Mouse (Mus musculus) layer of hippocampus, adult 11-12 months (tissue): ENCODE results near the gene Eif4ebp2.

Experiments used
- DNase-seq: peaks from one replicate; pipeline ENCODE4 v3.0.0; 2022; ENCODE audit warnings: low spot score

The Eif4ebp2 gene

GRCm38 (mm10) chr10:61418131-61418900 lies 34.1 kb downstream of the Eif4ebp2 start:
- DNase-seq: no peak

DNA sequence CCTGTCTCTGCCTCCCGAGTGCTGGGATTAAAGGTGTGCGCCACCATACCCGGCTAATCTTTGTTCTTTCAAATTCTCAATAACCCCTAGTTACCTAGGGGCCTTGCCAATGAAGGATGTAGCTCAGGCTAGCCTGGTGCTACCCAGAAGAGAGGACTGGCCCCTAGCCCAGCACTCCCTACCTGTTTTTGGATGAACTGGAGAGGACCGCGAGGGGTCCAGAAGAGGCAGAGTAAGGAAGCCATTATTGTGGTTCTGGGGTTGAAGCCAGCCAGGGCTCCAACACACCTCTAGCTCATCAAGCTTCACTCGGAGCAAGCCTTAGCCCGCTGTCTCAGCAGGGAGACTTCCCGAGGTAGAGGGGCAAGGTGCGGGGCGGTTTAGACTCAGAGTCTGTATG lies 34.8 kb downstream of the Eif4ebp2 start, which contains the start of gene Nodal:
Nodal (plus strand) TSS at position 301 of the 400 bp plus-strand sequence.
- no peak for DNase-seq

GRCm38 (mm10) chr10:61417046-61417445 lies 35.4 kb downstream of the Eif4ebp2 start:
- no peak for DNase-seq

- no peak for DNase-seq
Measured at GRCm38 (mm10) chr10:61416561-61416960, 35.9 kb downstream of the Eif4ebp2 start.

DNA sequence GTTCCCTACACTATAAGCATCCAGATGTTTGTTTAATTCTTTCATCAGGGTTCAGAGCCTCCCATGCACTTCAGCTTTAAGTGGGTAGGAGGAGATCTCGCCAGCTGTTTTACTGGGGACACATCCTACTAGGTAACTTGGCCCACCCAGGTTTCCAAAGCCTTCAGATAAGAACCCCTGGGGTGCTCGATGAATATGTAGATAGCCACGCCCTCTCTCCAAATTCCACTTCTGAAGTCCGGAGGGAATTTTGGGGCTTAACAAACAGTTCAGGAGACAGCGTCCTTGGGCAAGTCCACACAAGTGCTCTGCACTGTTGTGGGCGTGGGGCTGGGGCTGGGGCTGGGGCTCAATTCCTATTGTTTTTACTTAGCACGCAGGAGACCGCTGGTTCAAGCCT lies 36.6 kb downstream of the Eif4ebp2 start:
- DNase-seq: no peak

GRCm38 (mm10) chr10:61415240-61415639 lies 37.2 kb downstream of the Eif4ebp2 start:
- no peak for DNase-seq

DNA sequence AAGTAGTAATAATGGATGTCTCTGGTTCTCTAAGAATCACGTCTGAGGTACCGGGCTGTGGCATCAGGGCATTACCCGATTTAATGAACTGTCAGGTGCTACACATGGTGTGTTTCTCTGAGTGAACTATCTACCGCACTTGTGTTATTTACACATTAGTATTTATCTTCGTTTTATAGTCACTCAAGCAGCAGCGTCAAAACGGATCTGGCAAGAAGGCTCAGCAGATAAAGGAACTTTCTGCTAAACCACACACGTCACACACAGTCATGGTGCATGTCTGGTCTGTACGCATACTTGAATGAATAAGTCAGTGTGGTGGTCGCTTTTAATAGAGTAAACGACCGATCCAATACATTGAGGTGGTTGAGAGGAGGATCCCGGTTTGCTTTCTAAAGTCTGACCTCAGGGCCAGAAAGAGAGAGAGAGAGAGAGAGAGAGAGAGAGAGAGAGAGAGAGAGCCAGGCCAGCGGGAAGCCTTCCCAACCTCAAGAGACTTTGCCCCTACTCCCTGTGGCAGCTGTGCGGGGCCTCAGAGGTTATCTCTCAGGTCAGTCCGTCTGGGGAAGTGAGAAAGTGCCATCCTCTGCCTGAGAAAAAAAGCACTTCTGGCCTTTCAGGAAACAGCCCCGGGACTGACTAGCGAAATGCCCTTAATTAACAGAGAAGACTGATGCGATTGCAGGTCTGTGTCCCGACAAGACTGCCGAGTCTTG lies 39.4 kb downstream of the Eif4ebp2 start:
- DNase-seq: no peak

DNA sequence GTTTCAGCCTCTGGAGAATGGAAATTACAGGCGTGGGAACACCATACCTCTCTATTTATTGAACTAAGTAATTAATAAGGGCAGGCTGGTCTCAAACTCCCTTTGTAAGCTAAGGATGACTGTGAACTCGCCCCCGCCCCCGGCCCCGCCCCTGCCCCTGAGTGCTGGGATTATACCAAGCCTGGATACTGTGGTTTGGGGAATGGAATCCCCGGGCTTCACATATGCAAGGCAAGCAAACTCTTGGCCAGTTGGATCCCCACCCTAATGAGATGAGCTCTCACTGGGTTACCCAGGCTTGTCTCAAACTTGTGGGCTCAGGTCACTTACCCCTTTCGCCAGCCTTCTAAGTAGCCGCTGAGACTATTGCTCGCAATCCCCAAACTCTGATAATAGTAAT lies 42.3 kb downstream of the Eif4ebp2 start:
- no peak for DNase-seq

GRCm38 (mm10) chr10:61409776-61410175 lies 42.7 kb downstream of the Eif4ebp2 start:
- no peak for DNase-seq

DNA sequence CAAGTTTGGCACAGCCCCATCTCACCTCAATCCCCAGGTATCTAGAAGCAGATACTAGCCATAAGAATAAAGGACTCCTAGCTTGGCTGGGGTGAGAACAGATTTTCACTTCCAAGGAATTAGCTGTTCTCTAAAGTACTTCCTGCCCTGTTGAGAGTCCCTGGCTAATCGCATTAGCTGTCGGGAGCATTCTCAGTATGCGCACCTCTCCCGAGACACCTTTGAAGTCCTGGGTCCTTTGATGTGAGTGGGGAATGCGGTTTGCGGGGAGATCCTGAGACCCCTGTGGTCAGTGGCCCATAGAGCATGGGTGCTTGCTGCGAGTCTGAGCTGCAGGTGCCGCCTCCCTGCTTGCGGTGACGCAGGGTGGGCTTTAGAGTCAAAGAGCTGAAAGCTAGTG lies 46.5 kb downstream of the Eif4ebp2 start:
- no peak for DNase-seq

DNA sequence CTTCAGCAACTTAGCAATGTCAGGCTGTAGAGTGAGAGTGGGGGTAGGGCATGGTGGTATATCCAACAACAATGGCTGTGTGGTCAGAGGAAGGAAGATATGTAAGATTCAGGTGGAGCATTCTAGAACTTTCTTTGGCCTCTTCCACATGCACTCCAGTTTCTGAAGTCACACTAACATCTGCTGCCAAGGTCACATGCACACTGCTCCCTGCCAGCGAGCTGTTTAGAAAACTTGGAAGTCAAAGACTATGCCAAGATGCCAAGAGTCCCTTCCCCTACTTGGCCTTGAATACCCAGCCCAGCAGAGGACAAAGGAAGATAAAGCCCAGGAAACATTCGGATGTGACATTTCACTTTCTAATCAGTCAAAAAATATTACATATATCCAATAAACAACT lies 49.5 kb downstream of the Eif4ebp2 start:
- no peak for DNase-seq

DNA sequence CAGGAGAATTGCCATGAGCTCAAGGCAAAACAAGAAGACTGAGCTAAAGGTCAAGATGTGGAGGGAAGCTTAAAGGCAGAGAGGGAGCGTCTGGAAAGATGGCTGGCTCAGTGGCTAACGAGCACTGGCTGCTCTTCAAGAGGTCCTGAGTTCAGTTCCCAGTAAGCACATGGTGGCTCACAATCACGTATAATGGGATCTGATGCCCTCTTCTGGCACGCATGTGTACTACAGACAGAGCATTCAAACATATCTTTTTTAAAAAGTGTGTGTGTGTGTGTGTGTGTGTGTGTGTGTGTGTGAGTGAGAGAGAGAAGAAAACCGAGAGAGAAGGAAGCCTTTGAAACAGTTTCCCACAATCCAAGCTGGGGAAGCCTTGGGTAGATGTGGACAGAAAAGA lies 50.0 kb downstream of the Eif4ebp2 start:
- no peak for DNase-seq

GRCm38 (mm10) chr10:61400407-61400806 lies 52.1 kb downstream of the Eif4ebp2 start:
- DNase-seq: no peak

GRCm38 (mm10) chr10:61399156-61399734 lies 53.2 kb downstream of the Eif4ebp2 start:
- peak; percentile 79 for DNase-seq

DNA sequence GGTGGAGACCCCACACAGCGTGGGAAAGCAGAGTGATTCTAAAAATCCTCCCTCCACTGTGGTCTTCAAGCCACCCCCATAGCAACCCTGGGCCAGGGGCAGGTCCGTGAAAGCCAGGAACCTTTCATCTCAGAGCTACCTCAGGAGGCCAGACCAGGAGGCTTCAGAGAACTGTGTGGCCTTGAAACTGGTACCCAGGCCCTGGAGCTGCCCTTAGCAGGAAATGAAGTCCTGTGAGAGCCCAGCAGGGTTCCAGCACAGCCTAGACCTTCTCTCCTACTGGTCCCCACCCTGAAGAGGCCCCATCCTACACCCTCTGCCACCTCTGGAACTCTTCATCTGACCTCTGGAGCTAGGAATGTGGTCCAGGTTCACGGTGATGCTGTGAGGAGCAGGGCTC lies 54.3 kb downstream of the Eif4ebp2 start:
- DNase-seq: no peak

GRCm38 (mm10) chr10:61394476-61395136 lies 57.9 kb downstream of the Eif4ebp2 start:
- DNase-seq: no peak

DNA sequence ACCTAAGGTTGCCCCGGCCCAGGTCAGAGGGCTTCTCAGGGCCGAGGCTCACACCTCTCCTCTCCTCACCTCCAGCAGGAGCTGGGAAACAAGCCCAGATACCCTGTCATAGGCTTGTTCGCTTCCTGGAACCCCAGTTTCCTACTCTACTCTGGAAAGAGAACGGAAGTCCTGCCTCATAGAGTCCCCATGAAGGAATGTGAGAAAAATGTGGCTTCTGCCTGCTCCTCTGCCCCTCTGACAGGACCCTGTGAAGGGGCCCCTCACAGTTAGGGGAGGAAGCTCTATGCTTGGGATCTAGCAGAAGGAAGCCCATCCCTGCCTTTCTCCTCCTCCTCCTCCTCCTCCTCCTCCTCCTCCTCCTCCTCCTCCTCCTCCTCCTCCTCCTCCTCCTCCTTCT lies 59.9 kb downstream of the Eif4ebp2 start:
- DNase-seq: no peak

DNA sequence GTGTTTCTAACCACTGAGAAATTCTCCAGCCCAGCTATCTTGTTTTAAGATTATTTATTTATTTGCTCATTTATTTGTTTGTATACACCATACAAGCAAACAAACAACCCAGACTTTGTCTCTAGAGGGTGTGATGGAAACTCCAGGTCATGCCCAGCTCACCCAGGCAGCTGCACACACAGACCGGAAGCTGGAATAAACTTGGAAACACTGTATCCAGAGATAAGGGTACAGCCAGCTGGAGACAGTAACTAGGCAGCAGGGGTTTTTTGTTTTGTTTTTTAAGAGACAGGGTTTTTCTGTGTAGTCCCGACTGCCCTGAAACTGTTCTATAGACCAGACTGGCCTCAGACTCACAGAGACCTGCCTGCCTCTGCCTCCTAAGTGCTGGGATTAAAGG lies 62.3 kb downstream of the Eif4ebp2 start:
- no peak for DNase-seq

DNA sequence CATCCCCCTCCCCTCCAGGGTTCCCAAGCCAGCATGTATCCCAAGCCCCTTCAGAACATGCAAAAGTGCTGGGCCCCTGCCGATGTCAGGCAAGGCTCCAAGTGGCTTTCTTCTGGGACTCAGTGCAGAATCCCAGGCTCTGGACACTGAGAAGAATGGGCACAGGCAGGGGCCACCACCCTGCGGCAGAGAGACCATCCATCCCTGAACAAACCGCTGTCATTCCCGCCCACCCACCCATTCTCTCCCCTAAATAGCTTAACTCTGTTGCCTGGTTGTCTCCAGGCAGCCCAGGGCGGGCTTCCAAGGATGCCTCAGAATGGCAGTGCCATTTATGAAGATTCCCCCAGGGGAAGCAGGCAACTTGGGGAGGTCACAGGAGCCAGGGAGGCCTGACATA lies 63.4 kb downstream of the Eif4ebp2 start:
- no peak for DNase-seq

- no peak for DNase-seq
Measured at GRCm38 (mm10) chr10:61386284-61386683, 66.2 kb downstream of the Eif4ebp2 start.

GRCm38 (mm10) chr10:61385174-61385573 lies 67.3 kb downstream of the Eif4ebp2 start:
- DNase-seq: no peak

DNA sequence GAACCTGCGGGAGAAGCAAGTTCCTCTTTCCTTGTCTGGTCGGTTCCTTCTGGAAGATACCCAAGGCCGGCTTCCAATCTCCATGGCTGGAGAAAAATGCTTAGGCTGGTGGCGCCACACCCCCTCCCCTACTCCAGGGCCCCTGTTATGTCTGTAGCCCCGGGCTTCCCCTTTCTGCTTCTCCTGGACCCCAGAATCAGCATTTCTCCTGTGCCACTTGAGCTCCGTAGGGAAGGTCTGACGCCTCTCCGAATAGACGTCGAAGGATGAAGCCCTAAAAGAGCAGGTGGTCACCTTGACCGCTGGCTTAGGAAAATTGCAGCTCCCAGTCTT lies 68.8 kb downstream of the Eif4ebp2 start:
- DNase-seq: no peak
